Mouse (Mus musculus) heart, adult 2 months (tissue): ENCODE measurements around the gene Kif1c.

Experiments
- CTCF ChIP-seq: fragments of 200-600 bp; IDR thresholded peaks from 2 replicates; pipeline ENCODE4 v1.8.1; 2022; ENCODE audit warnings: antibody characterized with exemption, mild to moderate bottlenecking, moderate library complexity
- EP300 ChIP-seq: fragments of 200-500 bp; IDR thresholded peaks from 2 replicates; pipeline ENCODE4 v1.6.1; 2011; ENCODE audit warnings: low read depth, low read length, control low read depth; ENCODE audit not compliant: insufficient read depth
- POLR2A ChIP-seq: fragments of 200-500 bp; IDR thresholded peaks from 2 replicates; pipeline ENCODE4 v1.6.1; 2011; ENCODE audit warnings: mild to moderate bottlenecking, low read depth, low read length, control low read depth; ENCODE audit not compliant: insufficient read depth

DNA sequence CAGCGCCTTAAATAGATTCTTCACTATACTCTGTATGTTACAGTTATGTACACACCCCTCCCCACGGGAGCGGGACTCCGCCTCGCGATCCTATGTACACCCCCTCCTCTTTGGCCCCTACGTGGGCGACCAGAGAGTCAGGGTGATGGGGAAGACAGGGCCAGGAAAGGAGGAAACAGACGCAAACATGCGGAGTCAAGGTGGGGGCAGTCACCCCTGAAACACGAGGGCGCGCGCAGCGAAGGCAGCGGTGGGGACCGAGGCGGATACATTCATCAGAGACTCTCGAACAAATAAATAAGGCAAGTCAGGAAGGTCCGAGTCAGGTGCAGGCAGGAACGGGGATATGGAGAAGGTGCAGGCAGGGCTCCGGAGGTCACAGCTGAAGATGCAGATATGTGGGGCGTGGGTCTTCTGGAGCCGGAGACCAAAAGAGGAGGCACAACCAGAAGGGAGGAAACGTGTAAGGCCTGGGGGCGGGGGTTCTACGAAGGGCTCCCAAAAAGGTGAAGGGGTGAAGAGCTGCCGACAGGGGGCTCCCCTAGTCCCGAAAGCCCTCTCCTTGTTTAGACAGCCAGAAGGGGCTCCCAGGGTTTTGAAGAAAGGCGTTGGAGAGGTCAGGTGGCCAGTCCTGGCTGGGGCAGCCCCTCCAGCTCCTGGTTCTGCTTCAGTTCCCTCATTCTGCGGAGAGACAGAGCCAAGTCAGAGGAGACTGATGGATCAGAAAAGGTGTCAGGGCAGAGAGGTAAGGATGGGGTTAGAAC is 30.6 kb upstream of the Kif1c start:
- peak; percentile 81 for TF ChIP-seq CTCF
- TF ChIP-seq POLR2A = no peak
- no peak for TF ChIP-seq EP300
